Mouse (Mus musculus) stomach, postnatal 0 days (tissue): Measurements from ENCODE around the gene Ank3.

Source experiments
- CTCF ChIP-seq: IDR thresholded peaks from 2 replicates; pipeline ENCODE4 v1.5.1; 2016; ENCODE audit warnings: antibody characterized with exemption, low read depth, mild to moderate bottlenecking, moderate library complexity
- EP300 ChIP-seq: optimal IDR thresholded peaks from 2 replicates; pipeline ENCODE3; 2016; ENCODE audit warnings: antibody characterized with exemption

GRCm38 (mm10) chr10:69946271-69946670, 547.7 kb downstream of the Ank3 start:
- no peak for TF ChIP-seq CTCF
- TF ChIP-seq EP300: no peak
